Mouse (Mus musculus) left cerebral cortex, adult 2 months (tissue): ENCODE measurements around the gene Ubxn11. TPM values are rescaled to one million over a fixed set of nuclear protein-coding genes. Genes with fewer than 3 reads are reported as not detected.
A peak's percentile ranks its signal among the peaks of the same experiment; 100 is the strongest.

Source experiments
- DNase-seq, 2 experiments: peaks; one replicate each; pipeline ENCODE4 v3.0.0; 2021 to 2022; ENCODE audit warnings: low spot score in 2 of 2, mixed read lengths in 1 of 2; ENCODE audit errors: extremely low spot score in 1 of 2
- H3K27ac ChIP-seq: fragments of 200-600 bp; 2 replicates; pipeline ENCODE4 v1.8.1; 2022
- H3K4me3 ChIP-seq: fragments of 200-600 bp; 2 replicates; pipeline ENCODE4 v1.8.1; 2022
- CTCF ChIP-seq: fragments of 200-600 bp; IDR thresholded peaks from 2 replicates; pipeline ENCODE4 v1.8.1; 2022; ENCODE audit warnings: antibody characterized with exemption, mild to moderate bottlenecking, moderate library complexity
- intact Hi-C: fragments of 180-260 bp; cut with DNase I; formaldehyde crosslinking; loops from one replicate; pipeline ENCODE4 v1.15.1; 2025
- total RNA-seq, 2 experiments: library from RNA; stranded (reverse); gene quantifications; 2 replicates each; pipeline ENCODE4 v1.2.3; 2021

The Ubxn11 gene
- total RNA-seq, 2 experiments from 2014 or later: 39.7 to 47.1 TPM

GRCm38 (mm10) chr4:134092382-134093288 is 9.7 kb upstream of the Ubxn11 start:
- intact Hi-C loops: no loop called here
- peak; percentile 70 for TF ChIP-seq CTCF
- DNase-seq: peak; percentile 24 to 38
- H3K4me3 ChIP-seq: no peak overlapping the region
- H3K27ac ChIP-seq: no peak overlapping the region

DNA sequence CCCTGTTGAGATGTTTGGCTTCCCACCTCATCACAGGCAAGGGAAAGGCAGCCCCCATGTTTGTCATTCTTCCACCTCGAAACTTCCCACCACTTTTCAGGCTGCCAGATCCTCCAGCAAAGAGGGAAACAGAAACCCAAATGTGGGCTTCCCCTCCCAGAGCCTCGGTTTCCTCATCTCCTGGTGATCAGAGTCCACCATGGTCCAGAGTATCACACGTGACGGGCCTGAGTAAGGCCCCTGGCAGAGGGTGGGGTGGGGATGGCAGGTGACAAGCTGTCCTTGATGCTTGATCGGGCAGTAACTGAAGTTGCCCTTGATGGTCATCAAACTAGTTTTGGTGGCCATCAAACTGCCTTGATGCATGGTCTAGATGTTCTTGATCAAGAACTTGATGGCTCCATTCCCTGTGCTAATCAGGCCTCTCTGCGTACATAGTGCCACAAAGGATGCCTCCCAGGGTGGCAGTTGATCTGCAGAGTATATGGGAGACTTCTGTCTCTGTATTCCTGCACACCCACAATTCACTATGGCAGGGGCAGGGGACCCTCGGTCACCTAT is 8.3 kb upstream of the Ubxn11 start:
- DNase-seq: no peak
- intact Hi-C loops: no loop called here
- Histone ChIP-seq H3K4me3 (no peak overlapping the region), H3K27ac (no peak overlapping the region)
- no peak for TF ChIP-seq CTCF

DNA sequence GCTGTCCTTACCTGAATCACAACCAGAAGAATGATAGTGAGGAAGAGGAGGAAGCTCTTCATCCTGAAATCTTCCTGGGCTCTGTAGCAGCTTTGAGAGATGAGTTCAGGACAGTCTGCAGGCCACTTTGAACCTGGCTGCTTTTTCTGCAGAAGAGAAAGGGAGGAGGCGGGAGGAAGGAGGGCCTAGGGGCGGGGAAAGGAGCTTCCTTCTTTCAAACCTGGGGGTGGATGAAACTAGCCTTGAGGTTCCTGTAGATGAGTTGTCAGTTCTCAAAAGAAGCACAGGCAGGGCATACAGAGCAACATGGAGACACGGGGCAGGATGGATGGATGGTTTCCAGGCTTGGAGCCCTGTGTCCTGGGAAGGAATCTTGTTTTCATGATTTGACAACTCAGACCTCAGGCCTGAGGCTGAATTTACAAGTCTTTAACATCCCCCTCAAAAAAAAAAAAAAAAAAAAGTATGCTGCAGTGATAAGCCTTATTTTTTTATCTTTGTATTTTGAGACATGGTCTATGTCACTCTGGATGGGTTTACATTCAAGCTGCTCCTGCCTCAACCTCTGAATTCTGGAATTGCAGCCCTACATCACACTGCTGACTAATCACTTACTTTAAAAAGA is 7.3 kb upstream of the Ubxn11 start, which contains the start of gene Cd52:
Gene Cd52, minus strand, starts transcription at position 160 of the 625 bp plus-strand sequence.
- Histone ChIP-seq H3K27ac (no peak within 1 kb of the TSS), H3K4me3 (no peak within 1 kb of the TSS)
- no peak for DNase-seq
- intact Hi-C loops: no loop called here
- no peak for TF ChIP-seq CTCF

GRCm38 (mm10) chr4:134096120-134096519 is 6.2 kb upstream of the Ubxn11 start:
- no peak for TF ChIP-seq CTCF
- DNase-seq: no peak
- Histone ChIP-seq H3K4me3 (no peak overlapping the region), H3K27ac (no peak overlapping the region)
- intact Hi-C loops: no loop called here

- Histone ChIP-seq H3K27ac (no peak overlapping the region), H3K4me3 (no peak overlapping the region)
- intact Hi-C loops: no loop called here
- TF ChIP-seq CTCF: no peak
- DNase-seq: no peak
Observed at GRCm38 (mm10) chr4:134097015-134097608, 5.3 kb upstream of the Ubxn11 start.

DNA sequence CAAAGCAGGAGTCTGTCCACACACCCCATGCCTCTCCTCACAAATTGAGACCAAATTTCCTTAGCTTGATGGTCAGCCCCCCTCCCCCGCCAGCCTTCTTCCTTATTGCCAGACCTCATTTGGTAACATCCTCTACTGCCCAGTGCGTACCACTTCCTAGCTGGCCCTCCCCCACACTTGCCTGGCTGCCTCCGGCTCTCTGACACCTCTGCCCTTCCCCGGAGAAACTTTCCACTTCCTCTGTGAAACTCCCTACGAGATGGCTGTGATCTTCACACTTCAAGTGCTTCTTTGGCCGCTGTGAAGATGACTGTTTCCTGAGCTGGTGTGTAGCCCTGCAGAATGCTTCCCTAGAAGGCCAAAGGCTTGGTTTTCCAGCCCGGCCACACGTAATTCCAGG is 3.7 kb upstream of the Ubxn11 start:
- intact Hi-C loops: no loop called here
- TF ChIP-seq CTCF: no peak
- no peak for DNase-seq
- H3K27ac ChIP-seq: no peak overlapping the region
- H3K4me3 ChIP-seq: no peak overlapping the region

DNA sequence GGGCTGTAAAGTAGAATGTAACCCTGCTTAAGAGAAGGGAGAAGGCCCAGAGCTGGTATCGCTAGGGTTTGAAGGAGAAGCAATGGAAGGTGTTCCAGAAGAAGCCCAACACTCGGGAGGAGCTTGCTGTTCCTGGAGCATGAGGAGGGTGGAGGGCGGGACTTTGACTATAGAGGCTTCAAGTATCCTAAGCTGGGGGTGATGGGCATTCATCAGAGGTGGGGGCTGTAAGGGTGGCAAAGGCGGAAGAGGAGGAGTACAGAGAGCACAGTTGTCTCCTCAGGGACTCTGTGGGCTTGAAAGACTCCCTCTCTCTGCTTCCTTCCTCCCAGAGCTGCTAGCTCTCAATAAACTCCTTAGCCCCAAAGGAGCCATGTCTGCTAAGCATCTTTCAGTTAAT is 2.1 kb upstream of the Ubxn11 start:
- intact Hi-C loops: no loop called here
- H3K4me3 ChIP-seq: no peak overlapping the region
- DNase-seq: no peak
- TF ChIP-seq CTCF: no peak
- no peak overlapping the region for H3K27ac ChIP-seq

GRCm38 (mm10) chr4:134102742-134103119 is 361 bp downstream of the Ubxn11 start:
- Histone ChIP-seq H3K4me3 (peak overlapping the region; percentile 72), H3K27ac (peak overlapping the region; percentile 73)
- intact Hi-C loops: no loop called here
- no peak for DNase-seq
- no peak for TF ChIP-seq CTCF

DNA sequence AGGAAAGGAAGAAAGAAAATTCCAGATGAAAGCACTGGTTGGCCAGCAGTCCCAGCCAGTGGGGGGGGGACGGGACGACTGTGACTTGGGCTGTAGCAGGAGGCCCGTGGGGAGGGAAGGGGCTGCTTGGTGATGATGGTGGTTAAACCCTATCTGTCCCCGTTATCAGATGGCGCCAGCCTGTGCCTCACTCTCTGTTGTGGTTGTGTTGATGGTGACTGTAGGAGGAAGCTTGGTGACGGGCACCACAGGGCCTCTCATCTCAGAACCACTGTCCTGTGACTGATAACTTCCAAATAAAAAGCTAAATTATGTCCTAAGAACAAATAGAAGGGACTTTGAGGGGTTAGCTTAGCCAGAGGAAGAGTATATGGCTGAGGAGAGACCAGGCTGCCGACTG is 3.7 kb downstream of the Ubxn11 start:
- intact Hi-C loops: no loop called here
- Histone ChIP-seq H3K4me3 (no peak overlapping the region), H3K27ac (no peak overlapping the region)
- no peak for TF ChIP-seq CTCF
- DNase-seq: no peak

- peak; percentile 53 to 69 for DNase-seq
- Histone ChIP-seq H3K4me3 (no peak overlapping the region), H3K27ac (peak overlapping the region; percentile 62)
- no peak for TF ChIP-seq CTCF
- intact Hi-C loops: loop anchor here (1.0 kb wide), 1 partner anchor 17 kb away; no protein-coding TSS in a partner anchor
Observed at GRCm38 (mm10) chr4:134107730-134108129, 5.4 kb downstream of the Ubxn11 start.

DNA sequence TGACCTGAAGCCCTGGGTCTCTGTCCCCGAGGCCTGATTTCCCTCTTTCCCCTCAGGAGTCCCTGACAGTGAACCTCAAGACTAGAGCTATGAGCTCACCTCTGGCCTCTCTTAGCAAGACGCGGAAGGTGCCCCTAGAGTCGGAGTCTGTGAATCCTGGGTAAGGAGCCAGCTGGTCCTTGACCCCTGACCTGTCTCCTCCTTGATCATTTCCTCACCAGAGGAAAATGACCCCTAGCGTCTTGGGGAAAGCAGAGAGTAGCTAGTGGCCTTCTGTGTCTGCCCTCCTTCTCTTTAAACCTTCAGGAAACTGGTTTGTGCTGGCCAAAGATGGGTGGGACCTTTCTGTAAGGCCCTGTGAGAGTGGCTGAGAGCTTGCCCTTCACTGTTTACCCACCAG is 5.8 kb downstream of the Ubxn11 start:
- peak overlapping the region; percentile 53 for H3K27ac ChIP-seq
- no peak overlapping the region for H3K4me3 ChIP-seq
- no peak for DNase-seq
- intact Hi-C loops: loop anchor here (1.0 kb wide), 1 partner anchor 16 kb away; no protein-coding TSS in a partner anchor
- no peak for TF ChIP-seq CTCF

DNA sequence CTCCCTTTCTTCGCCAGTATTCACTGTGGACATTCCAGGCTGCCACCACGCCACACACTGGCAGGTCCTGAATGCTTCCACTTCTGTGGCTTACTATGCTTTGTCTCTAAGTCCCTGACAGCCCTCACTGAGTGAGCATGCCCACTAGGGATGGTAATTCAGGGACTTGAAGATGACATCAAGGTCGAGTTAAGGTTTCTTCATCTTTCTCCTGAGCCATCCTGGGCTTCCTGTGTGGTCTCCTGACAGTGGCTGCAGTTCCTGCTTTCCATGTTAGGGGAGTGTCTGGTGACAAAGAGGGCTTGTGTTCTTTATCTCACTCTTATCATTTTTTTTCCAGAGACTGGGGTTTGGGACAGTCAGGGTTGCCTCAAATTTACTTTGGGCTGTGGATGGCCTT is 8.3 kb downstream of the Ubxn11 start:
- Histone ChIP-seq H3K27ac (no peak overlapping the region), H3K4me3 (no peak overlapping the region)
- no peak for DNase-seq
- no peak; the same call in 1 of the 2 replicates for TF ChIP-seq CTCF
- intact Hi-C loops: no loop called here
